Mouse (Mus musculus) spleen, postnatal 14 days (tissue): ENCODE data around the gene Rubcn.
"Not testable (repeated sequence)": the region's sequence is repeated elsewhere in the genome, so short reads cannot be mapped to it uniquely, and the experiment has no call there.

Experiments used
- DNase-seq, 2 experiments: peaks; one replicate each; pipeline ENCODE4 v3.0.0; 2021 to 2022; ENCODE audit warnings: low spot score in 2 of 2

The Rubcn gene

DNA sequence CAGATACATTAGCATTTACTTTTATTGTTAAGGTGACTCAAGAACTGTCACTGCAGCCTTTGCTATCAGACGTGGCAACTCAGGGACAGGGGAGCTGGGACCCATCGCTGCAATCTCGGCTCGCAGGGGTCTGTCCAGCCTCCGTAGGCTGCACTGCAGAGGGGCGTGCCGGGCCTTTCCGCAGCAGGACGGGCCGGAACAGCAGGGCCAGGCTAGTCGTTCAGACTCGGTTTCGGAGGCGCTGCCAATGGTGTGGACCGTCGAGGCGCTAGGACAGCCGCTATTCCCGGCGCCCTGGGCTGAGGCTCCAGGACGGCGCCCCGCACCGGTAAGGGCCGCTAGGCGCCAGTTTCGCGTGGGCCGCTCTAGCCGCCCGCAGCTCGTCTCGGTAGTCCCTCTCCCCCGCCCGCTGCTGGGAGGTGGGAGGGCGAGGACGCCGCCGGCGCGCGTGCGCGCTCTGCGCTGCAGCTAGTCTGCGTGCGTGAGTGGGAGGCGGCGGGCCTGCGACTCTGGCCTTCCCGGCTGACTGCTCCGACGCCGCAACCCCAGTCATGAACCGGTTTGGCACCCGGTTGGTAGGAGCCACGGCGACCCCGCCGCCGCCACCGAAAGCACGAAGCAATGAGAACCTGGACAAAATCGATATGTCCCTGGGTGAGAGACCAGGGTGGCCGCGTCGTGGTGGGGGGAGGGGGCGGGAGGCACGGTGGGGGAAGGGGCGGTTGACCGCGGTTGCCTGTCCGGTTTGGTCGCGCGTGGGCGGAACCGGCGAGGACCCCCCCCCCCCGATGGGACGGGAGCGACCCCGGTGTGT, at the start of gene Rubcn, which contains the start of gene Fyttd1:
Gene Rubcn (minus strand): TSS at position 424 of the 814 bp plus-strand sequence.
Gene Fyttd1 (plus strand): TSS at position 158 of the 814 bp plus-strand sequence.
- DNase-seq = peak; percentile 88 to 92

DNA sequence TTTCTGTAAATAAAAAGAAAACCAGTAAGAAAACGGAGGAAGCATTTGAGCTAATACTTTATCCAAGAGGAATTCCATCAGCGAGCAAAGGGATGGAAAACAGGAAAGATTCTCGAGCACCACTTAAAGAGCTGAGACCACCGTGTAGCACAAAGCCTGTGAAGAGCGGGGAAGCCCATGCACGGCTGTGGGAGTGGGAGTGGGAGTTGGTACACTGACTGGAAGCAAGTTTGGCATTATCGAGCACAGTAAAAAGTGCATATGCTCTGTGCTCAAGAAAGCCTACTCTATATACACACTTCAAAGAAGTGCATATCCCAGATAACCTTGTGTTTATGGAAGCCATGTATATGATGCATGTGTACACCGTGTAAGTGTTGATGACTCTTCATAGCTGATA, 49.5 kb upstream of the Rubcn start:
- no peak for DNase-seq

DNA sequence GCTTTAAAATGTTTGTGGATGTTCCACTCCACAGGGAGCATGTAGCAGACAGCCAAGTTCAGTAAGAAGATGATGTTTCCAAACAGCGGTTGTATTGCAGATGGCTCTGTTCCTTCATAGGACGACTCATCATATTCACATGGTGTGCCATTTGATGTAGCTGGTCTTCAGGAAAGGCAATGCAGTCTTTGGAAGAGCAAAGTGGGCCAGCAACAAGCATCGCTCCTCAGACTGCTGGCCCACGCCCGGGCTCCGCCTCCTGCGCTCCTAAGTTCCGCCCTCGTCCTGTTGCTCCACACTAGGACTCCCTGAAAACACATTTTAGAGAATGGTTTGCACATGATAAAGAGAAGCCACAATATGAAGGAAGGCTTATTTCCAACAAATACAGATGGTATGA, 49.1 kb upstream of the Rubcn start:
- not testable (repeated sequence) for DNase-seq

DNA sequence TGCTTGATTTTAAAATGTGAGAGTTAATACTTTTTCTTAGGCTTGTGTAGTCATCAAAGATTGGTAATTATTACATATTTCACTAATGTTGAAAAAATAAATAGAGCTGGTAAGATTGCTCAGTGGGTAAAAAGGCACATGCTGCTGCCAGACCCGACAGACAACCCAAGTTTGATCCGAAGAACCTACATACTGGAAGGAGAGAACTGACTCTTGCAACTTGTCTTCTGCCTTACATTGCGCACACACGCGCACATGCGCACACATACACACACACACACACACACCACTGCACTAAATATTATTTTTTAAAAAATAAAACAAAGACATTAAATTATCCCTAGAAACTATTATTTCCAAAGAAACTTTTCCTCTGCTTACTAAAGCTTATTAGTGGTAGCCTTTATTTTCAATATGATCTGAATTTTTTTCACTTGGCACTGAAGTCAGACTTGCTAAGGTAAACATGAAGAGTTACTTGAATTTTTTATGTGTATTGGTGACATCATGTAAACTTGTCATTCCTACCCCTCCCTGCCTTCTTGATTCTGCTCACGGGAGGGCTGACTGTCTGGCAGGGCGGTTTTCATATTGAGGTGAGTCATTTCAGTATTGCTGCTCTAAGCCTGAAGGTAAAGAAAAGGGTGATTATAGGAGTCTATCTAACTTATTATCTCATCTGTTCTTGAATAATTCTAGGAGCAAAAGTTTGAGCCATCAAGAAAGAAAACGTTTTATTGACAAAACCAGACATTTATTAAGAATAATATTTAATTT, 37.9 kb upstream of the Rubcn start:
- DNase-seq = no peak

DNA sequence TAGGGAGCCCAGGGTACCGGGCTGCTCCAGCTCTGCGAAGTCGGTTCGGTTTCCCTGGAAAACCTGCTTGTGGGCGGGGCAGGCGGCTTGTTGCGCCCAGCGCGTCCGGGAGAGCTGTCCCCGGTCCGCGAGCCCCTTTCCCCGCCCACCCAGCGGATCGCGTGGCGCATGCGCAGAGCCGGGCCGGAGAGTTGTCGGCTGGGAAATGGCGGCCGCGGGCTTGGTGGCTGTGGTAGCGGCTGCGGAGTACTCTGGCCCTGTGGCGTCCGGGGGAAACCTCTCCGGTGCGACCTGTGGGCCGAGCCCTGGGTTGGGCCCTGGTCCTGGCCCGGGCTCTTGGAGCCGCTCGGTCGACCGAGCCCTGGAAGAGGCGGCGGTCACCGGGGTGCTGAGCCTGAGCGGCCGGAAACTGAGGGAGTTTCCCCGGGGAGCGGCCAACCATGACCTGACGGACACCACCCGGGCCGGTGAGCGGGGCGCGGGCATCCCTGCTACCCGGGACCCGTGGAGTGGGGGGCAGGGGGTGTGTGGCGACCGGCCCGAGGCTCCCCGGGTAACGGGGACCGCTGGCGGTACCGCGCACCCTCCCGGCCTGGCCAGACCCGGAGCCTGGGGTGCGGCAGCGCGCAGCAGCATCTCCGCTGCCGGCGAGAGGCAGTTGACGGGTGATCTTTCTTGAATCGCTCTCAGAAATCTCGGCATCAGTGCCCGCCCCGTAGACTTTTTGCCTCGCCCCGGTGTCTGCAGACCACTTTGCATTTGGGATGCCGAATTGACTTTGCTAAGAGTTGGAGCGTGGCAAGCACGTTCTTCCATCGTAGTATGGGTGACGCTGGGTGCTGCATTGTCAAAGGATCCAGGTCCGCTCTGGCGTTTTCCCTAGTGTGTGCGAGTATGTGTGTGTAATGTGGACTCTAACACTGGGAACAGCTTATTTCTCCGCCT, 36.6 kb upstream of the Rubcn start, which contains the start of gene Lrch3:
Gene Lrch3 (plus strand): TSS at position 164 of the 945 bp plus-strand sequence.
- peak; percentile 91 to 93 for DNase-seq

DNA sequence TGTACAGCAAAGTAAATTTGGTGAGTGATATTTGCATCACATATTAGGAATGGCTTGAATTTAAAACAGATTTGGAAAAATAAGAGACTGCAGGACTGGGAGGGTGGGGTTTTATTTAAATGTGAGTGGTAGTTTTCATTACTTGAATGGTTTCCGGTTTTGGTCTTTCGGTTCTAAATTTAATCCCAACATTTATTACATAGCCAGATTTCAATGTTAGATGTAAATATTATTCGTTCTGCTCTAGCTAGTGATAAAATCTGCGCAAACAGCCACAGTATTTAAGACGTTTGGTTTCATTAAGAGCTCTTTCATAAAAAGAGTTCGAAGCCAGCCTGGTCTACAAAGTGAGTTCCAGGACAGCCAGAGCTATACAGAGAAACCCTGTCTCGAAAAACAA, 35.6 kb upstream of the Rubcn start:
- no peak for DNase-seq

DNA sequence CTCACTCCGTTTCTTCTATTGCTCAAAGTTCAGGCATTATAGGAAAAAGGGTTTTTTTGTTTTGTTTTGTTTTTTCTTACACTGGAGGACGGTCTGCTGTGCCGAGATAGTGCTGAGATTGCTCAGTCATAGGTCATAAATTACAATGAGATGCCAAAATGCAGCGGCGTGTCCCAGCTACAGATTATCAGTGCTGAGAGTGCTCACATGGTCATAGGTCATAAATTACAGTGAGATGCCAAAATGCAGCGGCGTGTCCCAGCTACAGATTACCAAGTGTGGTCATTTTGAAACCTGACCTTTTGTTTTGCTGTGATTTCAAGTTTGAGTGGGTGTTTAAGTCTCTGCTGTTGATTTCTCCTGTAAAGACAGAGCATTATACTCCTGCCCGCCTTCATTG, 29.2 kb upstream of the Rubcn start:
- no peak for DNase-seq

DNA sequence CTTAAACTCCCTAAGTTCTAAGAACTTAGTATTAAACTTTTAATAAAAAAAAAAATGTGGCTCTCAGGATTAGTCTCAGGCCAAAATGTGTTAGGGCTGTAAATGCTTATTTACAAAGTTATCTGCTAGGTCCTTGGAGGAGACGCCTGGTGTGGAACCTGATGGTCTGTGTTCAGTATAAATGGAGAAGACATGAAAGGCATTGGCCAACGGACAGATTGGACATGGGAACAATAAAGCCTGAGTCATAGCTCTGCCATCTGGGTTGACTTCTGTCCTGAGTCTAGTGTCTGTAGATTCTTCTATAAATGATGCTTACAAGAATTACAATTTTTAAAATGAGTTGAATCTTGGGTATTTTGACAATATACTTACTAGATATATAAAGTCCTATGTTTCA, 28.6 kb upstream of the Rubcn start:
- no peak for DNase-seq

DNA sequence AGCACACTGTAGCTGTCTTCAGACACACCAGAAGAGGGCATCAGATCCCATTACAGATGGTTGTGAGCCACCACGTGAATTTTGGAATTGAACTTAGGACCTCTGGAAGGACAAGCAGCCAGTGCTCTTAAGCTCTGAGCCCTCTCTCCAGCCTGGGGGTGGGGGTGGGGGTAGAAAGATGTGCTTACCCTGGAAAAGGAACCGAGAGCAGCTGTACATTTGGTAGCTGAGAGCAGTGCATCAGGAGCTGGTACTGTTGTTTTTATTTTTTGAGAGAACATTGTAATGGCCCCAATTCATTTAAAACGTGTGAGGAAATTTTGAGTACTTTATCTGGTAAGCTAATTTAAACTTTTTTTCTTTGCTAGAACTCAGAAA, 24.5 kb upstream of the Rubcn start:
- DNase-seq = no peak

DNA sequence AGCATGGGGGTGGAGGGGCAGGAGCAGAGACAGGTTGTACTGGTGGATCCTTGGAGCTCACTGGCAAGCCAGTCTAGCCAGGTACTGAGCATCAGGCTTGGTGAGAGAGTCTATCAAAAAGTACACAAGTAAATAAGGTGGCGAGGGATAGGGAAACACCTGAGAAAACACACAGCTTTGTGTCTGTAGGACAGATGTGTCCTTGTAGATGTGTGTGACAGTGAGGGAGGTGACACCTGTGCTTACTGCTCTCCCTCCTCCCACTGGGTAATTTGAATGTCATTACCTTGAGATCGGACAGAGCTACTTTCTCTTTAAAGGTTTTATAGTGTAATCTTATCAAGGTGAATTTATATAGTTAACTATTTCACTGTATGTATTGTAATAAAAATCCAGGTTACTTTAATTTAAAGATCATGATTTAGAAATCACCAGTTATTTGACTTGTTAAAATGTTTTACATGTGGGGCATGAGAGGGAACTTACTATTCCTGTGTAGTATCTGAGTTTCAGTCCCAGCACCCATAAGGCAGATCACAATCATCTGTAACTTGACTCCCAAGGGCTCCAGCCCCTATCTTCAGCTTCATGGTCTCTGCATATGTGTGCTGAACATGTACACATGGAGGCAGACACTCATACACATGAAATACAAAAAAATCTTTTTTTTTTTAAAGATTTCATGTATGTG, 23.9 kb upstream of the Rubcn start:
- no peak for DNase-seq

DNA sequence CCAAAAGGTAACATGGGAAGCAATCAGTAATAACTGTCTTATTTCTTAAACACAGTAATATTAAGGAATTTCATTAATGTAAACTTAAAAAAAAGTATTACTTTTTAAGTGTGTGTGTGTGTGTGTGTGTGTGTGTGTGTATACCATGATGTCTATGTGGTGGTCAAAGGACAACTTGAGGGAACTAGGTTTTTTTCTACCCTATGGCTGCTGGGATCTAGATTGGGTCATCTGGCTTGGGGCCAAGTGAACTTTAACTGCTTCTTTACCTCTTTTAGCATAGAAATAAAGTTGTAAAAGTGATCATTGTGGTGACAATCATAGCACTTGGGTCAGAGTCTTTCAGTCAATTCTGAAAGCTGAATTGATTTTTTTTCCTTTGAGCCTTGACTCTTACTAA, 18.6 kb upstream of the Rubcn start:
- DNase-seq = no peak

DNA sequence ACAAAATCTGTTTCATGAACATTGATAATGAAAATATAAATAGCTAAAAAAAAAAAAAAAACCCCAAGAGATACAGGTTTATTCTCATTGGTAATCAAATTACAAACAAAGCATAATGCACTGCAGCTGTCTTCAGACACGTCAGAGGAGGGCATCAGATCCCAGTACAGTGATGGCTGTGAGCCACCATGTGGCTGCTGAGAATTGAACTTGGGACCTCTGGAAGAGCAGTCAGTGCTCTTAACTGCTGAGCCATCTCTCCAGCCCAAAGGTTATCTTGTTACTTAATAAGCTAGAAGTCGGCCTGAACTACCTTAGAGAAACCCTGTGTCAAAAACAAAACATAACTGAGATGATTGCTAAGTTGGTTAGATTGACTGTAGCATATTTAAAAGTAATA, 12.3 kb upstream of the Rubcn start:
- DNase-seq = no peak

DNA sequence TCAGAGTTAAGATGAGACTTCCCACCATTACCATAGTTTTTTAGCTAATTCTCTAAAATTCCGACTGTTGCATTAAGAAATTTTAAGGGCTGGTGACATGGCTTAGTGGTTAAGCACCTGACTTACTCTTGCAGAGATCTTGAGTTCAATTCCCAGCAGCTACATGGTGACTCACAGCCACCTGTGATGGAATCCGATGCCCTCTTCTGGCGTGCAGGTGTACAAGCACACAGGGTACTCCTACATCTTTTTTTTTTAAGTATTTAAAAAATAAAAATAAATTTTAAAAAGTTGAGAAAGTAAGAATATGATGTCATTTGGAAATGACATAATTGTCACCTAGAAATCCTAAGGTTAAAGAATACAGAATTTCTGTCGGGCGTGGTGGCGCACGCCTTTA, 10.4 kb upstream of the Rubcn start:
- no peak for DNase-seq

DNA sequence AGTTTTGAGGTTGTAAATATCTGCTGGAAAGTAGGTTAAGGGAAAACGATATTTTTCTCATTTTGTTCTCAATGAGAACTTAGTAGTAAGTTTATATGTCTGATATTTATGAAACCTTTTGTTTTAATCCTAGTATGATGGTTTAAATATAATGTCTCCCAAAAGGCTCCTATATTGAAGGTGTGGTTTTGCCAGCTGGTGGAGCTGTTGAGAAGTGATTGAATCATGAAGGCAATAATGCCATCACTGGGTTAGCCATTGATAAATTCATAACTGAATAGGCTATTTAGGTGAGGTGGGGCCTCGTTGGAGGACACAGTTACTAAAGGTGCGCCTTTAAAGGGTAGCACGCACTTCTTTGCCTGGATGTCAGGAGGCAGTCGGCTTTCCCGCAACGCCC, 4.0 kb upstream of the Rubcn start:
- no peak for DNase-seq

DNA sequence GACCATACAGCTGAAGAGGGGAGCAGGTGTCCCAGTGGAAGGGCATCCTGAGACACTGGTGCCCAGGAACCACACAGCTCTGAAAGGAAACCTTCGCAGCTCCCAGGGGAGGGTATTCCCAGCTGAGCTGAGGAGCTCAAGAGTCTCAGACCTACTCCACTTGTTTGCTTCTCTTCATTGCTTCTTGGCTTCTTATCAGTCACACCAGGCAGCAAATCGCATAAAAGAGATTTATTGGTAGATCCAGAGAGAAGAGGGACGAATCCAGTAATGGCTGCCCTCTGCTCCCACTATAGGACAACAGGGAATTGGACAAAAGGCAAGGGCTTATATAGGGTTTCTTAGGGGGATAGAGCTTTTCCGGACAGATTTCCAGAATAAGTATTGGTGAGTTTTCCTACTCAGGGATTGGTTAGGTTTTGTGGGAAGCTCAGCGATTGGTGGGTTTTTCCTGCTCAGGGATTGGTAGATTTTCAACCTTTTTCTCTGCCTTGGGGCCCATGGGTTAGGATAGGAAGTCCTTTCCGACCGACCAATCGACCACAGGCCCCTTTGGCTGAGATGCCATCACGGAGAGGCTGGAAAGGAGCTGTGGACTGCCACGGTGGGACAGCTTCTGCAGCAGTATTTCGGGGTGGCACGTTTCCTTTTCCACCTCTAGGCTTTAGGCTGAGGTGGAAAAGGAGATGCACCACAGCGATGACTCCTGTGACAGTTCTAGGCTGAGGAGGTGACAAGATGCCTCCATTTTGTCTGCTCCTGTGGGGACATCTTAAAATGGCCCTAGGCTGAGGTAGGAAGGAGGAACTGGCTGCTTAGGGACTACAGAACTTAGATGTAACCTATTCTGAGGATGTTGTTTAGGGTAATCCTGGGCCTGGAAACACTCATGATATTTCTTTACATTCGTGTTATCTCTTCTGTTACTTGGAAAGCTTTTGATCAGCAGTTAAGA, 1.7 kb upstream of the Rubcn start:
- no peak for DNase-seq

DNA sequence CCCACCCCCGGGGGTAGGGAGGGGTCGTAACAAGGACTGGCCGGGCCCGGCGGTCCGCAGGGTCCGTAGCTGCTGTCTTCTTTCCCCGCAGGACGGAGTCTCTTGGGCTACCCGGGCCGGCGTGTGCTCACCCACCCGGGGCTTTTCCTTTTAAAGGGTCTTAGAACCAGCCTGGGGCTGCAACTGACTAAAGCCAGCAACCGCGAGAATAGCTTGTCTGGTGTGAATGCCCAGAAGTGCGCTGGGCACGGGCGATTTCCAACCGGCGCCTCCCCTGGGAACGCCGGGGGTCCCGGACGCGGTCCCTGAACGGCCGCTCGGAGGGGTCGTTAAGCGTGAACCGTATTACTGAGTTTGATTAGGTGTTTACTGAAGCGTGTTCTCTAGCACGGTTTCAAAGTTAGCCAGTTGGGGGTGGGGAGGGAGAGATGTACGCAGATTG, 612 bp upstream of the Rubcn start:
- DNase-seq = peak in 1 of 2 experiments; percentile 8

DNA sequence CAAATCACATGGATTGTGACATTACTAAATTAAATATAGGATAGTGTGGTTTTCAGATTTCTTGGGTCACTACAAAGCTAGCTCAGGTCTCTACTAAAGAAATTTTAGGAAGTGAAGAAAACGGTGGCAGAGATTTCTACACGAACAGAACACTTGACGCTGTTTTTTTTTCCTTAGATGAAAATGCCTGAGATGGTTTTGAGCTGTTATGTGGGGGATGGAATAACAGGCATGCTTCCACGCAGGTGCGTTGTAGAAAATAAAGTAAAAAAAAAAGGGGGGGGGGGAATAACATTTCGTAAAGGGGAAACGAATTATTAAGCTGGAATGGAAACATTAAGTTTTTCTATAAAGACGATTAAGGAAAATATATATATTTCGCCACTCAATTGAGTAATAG, 735 bp downstream of the Rubcn start:
- DNase-seq = no peak

DNA sequence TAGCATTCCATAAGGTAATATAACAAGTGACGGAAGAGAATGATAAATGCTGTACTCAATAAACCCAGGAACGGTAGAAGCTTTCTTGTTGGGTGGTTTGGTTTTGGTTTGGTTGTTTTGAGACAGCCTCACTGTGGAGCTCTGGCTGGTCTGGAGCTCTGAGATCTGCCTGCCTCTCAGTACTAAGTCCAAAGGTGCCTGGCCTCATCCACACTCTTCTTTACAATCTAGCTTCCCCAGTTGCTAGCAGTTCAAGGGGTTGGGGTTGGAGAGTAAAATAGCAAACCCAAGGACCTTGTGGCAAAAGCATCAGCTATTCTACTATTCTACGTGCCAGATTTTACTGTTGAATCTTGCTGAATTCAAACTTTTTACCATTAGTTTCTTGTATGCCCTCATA, 1.7 kb downstream of the Rubcn start:
- DNase-seq = no peak

DNA sequence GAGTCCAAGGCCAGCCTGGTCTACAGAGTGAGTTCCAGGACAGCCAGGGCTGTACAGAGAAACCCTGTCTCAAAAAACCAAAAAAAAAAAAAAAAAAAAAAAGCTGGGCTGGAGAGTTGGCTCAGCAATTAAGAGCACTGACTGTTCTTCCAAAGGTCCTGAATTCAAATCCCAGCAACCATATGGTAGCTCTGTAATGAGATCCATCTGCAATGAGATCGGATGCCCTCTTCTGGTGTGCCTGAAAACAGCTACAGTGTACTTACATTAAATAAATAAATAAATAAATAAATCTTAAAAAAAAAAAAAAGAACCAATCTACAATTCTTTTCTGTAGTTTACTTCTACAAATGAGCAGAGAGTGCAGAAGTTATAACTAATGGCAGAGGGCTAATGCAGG, 2.3 kb downstream of the Rubcn start:
- not testable (repeated sequence) for DNase-seq

DNA sequence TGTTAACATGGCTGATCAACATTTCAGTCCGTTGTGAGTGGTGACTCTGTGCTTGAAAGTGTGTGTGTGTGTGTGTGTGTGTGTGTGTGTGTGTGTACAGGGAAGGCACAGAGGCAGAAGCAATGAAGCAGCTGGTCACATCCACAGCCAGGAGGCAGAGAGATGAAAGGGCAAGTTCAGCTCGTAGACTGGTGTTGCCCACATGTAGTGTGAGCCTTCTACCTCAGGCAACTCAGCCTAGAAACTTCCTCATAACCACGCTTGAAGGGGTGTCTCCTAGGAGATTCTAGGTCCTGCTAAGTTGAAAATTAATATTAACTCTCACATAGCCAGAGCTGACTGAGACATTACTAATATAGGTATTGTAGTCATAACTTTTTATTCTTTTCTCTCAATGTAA, 4.2 kb downstream of the Rubcn start:
- DNase-seq = no peak
